Mouse (Mus musculus): ENCODE data around the gene Sap30. TPM values are rescaled to one million over a fixed set of nuclear protein-coding genes. Genes with fewer than 3 reads are reported as not detected.
"Not testable (repeated sequence)": the region's sequence is repeated elsewhere in the genome, so short reads cannot be mapped to it uniquely, and the experiment has no call there.

Sap30 gene
- total RNA-seq, 2 experiments from 2014 or later = 11.7 to 14.2 TPM

DNA sequence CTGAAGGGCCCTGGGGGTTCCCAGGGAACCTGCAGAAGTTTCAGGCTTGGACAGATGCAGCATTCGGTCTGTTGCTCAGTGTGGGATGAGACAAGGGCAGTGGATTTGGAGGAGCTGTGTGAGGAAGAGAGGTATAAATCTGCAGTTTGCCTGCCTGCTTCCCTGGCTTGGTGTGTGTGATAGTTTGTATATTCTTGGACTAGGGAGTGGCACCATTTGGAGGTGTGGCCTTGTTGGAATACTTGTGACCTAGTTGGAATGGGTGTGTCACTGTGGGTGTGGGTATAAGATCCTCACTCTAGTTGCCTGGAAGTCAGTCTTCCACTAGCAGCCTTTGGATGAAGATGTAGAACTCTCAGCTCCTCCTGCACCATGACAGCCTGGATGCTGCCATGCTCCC is 17.8 kb upstream of the Sap30 start:
- intact Hi-C loops (cut with DNase I); DNase-seq: not testable (repeated sequence)

- intact Hi-C loops (cut with DNase I) = no loop called here
- DNase-seq = peak; percentile 18 to 33
Measured at GRCm38 (mm10) chr8:57503641-57504040, 16.0 kb upstream of the Sap30 start.

GRCm38 (mm10) chr8:57498847-57499511 is 11.3 kb upstream of the Sap30 start:
- no peak for DNase-seq
- intact Hi-C loops (cut with DNase I) = no loop called here

DNA sequence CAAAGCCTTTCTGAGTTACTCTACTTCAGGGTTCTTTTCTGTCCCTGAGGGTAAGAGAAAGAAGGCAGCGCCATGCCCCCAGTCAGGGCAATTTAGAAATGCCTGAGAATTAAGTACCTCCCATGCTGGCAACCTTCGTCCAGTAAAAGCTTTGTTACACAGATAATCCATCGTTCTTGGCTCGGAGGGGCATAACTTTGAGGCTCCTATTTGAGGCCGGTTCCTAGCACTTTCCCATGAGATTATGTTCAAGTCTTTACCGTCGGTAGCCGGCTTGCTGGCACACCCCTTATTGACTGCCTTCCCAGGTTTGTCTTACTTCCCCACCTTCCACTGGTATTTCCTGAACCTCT is 10.8 kb upstream of the Sap30 start:
- intact Hi-C loops (cut with DNase I) = no loop called here
- DNase-seq = no peak

GRCm38 (mm10) chr8:57491873-57492272 is 4.2 kb upstream of the Sap30 start:
- intact Hi-C loops (cut with DNase I) = no loop called here

DNA sequence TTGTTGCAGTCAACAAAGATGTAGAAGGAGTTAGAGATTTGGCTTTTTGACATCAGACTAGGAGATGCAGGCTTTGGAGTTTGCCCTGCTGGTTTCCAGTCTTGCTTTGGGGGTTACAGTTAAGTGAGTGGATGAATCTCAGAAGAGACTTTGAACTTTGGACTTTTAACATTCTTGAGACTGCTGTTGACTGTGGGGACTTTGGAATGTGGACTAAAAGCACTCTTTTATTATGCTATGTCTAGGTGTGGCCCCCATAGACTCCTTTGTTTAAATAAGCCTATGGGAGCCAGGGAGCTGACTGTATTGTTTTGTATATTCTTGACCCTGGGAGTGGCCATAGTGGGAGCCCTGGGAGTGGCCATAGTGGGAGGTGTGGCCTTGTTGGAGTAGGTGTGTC is 2.2 kb upstream of the Sap30 start:
- DNase-seq = no peak
- intact Hi-C loops (cut with DNase I) = no loop called here

More at GRCm38 (mm10) chr8:57491873-57492272, 4.2 kb upstream of the Sap30 start:
- DNase-seq = no peak

GRCm38 (mm10) chr8:57489366-57489765 is 1.7 kb upstream of the Sap30 start:
- DNase-seq = no peak
- intact Hi-C loops (cut with DNase I) = no loop called here

- peak; percentile 25 to 26 for DNase-seq
- intact Hi-C loops (cut with DNase I) = no loop called here
Measured at GRCm38 (mm10) chr8:57488312-57488765, 679 bp upstream of the Sap30 start.

- DNase-seq = peak in 1 of 2 experiments; percentile 46
- intact Hi-C loops (cut with DNase I) = loop anchor here (2.0 kb wide), 1 partner anchor 18 kb away; no protein-coding TSS in a partner anchor
Measured at GRCm38 (mm10) chr8:57486491-57487440, 894 bp downstream of the Sap30 start.

GRCm38 (mm10) chr8:57480606-57481005 is 7.1 kb downstream of the Sap30 start:
- no peak for DNase-seq
- intact Hi-C loops (cut with DNase I) = no loop called here

DNA sequence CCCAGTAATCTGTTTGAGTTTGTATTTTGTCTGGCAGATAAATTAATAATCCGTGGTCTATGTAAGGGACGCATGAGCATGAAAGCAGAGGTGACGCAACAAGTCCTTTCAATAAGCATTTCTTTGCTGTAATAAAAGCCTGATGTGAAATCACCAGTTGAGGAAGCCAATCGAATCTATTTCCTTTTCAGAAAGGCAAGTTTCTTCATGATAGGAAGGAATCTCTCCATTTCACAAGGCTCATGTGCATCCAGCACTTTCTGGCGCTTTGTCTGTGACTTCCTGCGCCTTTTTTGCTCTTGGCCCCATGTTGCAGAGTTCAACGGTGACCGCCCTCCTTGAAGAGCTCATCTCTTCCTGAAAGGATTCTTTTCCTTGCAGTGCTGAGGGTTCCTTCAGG is 8.0 kb downstream of the Sap30 start:
- intact Hi-C loops (cut with DNase I) = no loop called here
- DNase-seq = no peak

DNA sequence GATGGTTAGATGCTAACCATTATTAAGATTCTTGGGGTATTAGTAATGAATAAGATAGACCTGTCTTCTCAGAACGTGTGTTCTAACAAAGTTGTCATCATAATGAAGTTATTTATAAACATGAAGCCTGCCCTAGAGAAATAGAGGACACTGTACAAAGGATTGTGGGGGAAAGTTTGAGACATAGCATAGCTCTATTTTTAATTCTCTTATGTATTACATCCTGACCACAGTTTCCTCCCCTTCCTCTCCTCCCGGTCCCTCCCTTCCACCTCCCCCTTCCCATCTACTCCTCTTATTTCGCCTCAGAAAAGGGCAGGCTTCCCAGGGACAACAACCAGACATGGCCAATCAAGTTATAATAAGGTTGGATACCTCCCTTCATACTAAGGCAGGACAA is 9.3 kb downstream of the Sap30 start:
- no peak for DNase-seq
- intact Hi-C loops (cut with DNase I) = no loop called here

DNA sequence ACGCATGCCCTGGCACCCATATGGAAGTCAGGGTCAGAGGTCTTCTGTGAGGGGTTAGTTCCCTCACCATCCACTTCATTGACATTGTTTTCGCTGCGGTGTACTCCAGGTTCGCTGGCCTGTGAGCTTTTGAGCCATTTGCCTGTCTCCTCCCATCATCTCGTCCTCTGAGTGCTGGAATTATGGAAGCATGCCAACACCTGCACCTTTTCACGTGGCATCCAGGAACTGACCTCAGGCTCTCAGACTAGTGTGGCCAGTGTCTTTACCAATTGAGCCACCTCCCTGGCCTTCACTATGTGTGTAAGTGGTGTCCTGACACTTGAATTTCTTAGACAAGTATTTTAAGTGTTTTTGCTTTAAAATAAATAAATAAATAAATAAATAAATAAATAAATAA is 13.9 kb downstream of the Sap30 start:
- no peak for DNase-seq

DNA sequence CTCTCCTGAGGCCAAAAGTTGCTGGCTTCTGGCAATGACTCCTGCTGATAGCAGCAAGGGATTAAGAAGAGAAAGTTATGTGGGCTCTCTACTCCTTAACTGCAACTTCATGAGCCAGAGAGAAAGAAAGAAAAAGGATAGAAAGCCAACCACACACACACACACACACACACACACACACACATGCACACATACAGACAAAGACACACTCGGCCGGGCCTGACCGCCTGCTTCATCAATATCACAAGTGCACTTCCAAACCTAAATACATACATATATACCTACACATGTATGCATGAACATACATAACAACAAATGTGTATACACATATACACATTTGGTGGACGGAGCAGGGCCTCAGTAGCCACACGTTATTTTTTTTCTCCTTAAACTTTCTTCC is 16.8 kb downstream of the Sap30 start:
- intact Hi-C loops (cut with DNase I) = no loop called here
- DNase-seq = no peak

More for the DNA sequence above, 13.9 kb downstream of the Sap30 start:
- intact Hi-C loops (cut with DNase I) = no loop called here

DNA sequence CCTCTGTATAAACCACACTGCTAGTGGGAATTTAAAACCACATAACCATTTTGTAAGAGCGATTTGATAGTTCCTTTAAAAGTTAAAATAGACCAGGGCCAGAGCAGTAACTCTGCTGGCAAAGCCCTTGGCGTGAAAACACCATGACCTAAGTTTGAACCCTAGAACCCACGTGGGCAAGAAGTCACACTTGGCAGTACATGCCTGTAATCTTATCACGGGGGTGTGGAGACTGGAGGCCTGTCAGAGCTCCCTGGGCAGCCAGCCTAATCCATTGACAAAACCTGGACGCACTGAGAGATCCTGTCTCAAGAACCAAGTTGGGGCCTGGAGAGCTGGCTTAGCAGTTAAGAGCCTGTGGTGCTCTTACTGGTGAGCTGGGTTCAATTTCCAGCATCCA is 19.0 kb downstream of the Sap30 start:
- intact Hi-C loops (cut with DNase I) = loop anchor here (2.0 to 5.0 kb wide), 2 partner anchors 18 to 36 kb away; partner anchors contain the start of gene Sap30
- DNase-seq = peak; percentile 68 to 75

GRCm38 (mm10) chr8:57463757-57464156 is 23.9 kb downstream of the Sap30 start:
- intact Hi-C loops (cut with DNase I) = no loop called here
- DNase-seq = no peak

- DNase-seq = no peak
- intact Hi-C loops (cut with DNase I) = no loop called here
Measured at GRCm38 (mm10) chr8:57462839-57463238, 24.8 kb downstream of the Sap30 start.

DNA sequence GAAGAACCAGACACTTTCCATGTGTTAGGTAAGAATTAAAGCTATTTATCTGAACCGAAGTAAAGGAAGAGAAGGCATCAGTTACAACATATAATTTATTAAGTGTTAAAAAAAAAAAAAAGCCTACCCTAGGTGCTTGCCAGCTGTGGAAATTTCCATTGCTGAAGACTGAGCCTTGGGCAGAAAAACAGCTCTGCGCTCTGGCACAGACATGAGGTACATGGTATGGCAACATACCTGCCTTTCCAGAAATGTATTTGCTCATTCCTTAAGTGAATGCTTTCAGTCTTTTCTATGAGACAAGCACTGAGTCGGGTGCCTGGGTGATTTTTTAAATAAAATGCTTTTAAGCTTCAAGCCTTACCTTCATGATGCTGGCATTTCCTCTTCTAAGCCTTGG is 29.7 kb downstream of the Sap30 start:
- intact Hi-C loops (cut with DNase I) = no loop called here
- DNase-seq = no peak

- intact Hi-C loops (cut with DNase I) = no loop called here
- DNase-seq = no peak
Measured at GRCm38 (mm10) chr8:57457152-57457551, 30.5 kb downstream of the Sap30 start.

DNA sequence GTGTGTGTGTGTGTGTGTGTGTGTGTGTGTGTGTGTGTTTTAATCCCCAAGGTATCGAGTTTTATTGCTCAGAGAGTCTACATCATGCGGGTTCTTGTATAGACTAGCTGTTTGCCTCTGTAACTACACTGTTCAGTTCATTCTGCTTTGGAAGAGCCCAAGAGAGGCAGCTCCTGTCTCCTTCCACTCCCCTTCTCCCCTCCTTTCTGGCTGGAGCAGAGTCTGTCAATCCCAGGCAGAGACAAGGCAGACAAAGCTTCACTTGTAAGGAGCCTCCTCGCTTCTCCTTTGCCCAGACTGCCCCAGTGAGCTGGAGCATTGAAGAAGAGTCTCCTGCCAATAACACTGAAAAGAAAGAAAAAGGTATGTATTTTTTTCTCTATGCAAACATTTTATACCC is 31.9 kb downstream of the Sap30 start, which contains the start of gene Scrg1:
Gene Scrg1 (plus strand): TSS at position 159 of the 400 bp plus-strand sequence.
- intact Hi-C loops (cut with DNase I) = no loop called here

DNA sequence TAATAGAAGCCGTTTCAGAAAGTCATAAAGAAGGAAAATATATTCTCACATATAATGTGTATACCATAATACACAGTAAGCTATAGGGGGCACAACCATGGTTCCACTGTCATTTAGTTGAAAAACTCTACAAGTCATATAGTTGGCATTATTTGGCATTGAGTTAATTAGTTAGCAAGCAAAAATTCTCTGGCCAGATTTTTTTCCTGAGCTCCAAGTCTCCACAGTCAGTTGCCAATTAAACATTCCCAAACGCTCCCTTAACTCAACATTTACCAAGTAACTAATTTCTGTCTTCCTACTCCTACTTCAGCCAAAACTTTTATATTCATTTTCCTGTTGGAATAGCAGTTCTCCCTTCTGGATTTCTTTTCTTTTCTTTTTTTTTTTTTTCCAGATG is 34.3 kb downstream of the Sap30 start:
- DNase-seq = no peak
- intact Hi-C loops (cut with DNase I) = no loop called here

More for the DNA sequence above, 31.9 kb downstream of the Sap30 start, which contains the start of gene Scrg1:
- DNase-seq = no peak
